Mouse (Mus musculus) G1E (cell line): ENCODE results near the gene Lmntd1.

Experiments used
- CTCF ChIP-seq: IDR thresholded peaks from 2 replicates; pipeline ENCODE4 v1.5.1; 2012; ENCODE audit warnings: low read depth, low read length, inconsistent platforms, mixed read lengths
- GATA1 ChIP-seq: IDR thresholded peaks from 2 replicates; pipeline ENCODE4 v1.6.1; 2012; ENCODE audit warnings: borderline replicate concordance, low read length, inconsistent platforms, mixed read lengths
- GATA2 ChIP-seq: IDR thresholded peaks from 2 replicates; pipeline ENCODE4 v1.6.1; 2012; ENCODE audit warnings: low read depth, low read length, inconsistent platforms, borderline replicate concordance

GRCm38 (mm10) chr6:145352705-145353104 is 261.4 kb downstream of the Lmntd1 start:
- TF ChIP-seq CTCF, result no peak
- no peak for TF ChIP-seq GATA1
- no peak for TF ChIP-seq GATA2
